Mouse (Mus musculus) limb, embryonic 11.5 days (tissue): Measurements from ENCODE around the gene Fam72a. TPM values are rescaled to one million over a fixed set of nuclear protein-coding genes. Genes with fewer than 3 reads are reported as not detected.
"Not testable (repeated sequence)": the region's sequence is repeated elsewhere in the genome, so short reads cannot be mapped to it uniquely, and the experiment has no call there.

Source experiments
- ATAC-seq: fragments of 200-750 bp; cut with Nextera tagmentation; 2 replicates; pipeline ENCODE4 v1.8.0; 2017; ENCODE audit warnings: low read depth; ENCODE audit not compliant: insufficient number of reproducible peaks, low FRiP score, low TSS enrichment
- DNase-seq: peaks from one replicate; pipeline ENCODE4 v3.0.0-alpha.2; 2015; ENCODE audit warnings: low spot score
- H3K27ac ChIP-seq: fragments of 300-500 bp; sonication (generic); replicated peaks from 2 replicates; pipeline ENCODE4 v1.5.1; 2014; ENCODE audit warnings: low read depth, mild to moderate bottlenecking, low read length
- H3K27me3 ChIP-seq: fragments of 300-500 bp; sonication (generic); 2 replicates; pipeline ENCODE4 v1.6.1; 2014; ENCODE audit warnings: mild to moderate bottlenecking, low read length, mixed read lengths; ENCODE audit not compliant: control insufficient read depth, insufficient read depth
- H3K36me3 ChIP-seq: fragments of 300-500 bp; sonication (generic); 2 replicates; pipeline ENCODE4 v1.6.1; 2014; ENCODE audit warnings: mild to moderate bottlenecking, low read length, moderate library complexity, mixed read lengths; ENCODE audit not compliant: control insufficient read depth, insufficient read depth
- H3K4me1 ChIP-seq: fragments of 300-500 bp; sonication (generic); 2 replicates; pipeline ENCODE4 v1.6.1; 2014; ENCODE audit warnings: low read length, mixed read lengths; ENCODE audit not compliant: control insufficient read depth, insufficient read depth
- H3K4me2 ChIP-seq: fragments of 300-500 bp; sonication (generic); 2 replicates; pipeline ENCODE4 v1.6.1; 2014; ENCODE audit warnings: low read depth, mild to moderate bottlenecking, moderate library complexity; ENCODE audit not compliant: severe bottlenecking
- H3K4me3 ChIP-seq: fragments of 300-500 bp; sonication (generic); 2 replicates; pipeline ENCODE4 v1.5.1; 2014; ENCODE audit warnings: low read depth, low read length
- H3K9ac ChIP-seq: fragments of 300-500 bp; sonication (generic); 2 replicates; pipeline ENCODE4 v1.6.1; 2014; ENCODE audit warnings: mild to moderate bottlenecking, low read length
- H3K9me3 ChIP-seq: fragments of 300-500 bp; sonication (generic); 2 replicates; pipeline ENCODE4 v1.6.1; 2016; ENCODE audit warnings: low read length; ENCODE audit not compliant: control insufficient read depth
- WGBS: fragments of 180-500 bp; shearing (Covaris S2); extraction: QIAGEN DNeasy Blood & Tissue Kit; methylation state at CpG from one replicate; pipeline ENCODE4 v1.1.7; 2014; 5-methylcytosine and 5-hydroxymethylcytosine counted together
- polyA plus RNA-seq: library from polyadenylated mRNA; unstranded; fragments of >200 nt; fragmentation: Nextera tagmentation; extraction: Ambion mirVana; gene quantifications from 2 replicates; pipeline ENCODE4 v1.2.1, GENCODE M21; 2014

The Fam72a gene
- polyA plus RNA-seq, 1 experiment from 2014 or later: 3.9 TPM

DNA sequence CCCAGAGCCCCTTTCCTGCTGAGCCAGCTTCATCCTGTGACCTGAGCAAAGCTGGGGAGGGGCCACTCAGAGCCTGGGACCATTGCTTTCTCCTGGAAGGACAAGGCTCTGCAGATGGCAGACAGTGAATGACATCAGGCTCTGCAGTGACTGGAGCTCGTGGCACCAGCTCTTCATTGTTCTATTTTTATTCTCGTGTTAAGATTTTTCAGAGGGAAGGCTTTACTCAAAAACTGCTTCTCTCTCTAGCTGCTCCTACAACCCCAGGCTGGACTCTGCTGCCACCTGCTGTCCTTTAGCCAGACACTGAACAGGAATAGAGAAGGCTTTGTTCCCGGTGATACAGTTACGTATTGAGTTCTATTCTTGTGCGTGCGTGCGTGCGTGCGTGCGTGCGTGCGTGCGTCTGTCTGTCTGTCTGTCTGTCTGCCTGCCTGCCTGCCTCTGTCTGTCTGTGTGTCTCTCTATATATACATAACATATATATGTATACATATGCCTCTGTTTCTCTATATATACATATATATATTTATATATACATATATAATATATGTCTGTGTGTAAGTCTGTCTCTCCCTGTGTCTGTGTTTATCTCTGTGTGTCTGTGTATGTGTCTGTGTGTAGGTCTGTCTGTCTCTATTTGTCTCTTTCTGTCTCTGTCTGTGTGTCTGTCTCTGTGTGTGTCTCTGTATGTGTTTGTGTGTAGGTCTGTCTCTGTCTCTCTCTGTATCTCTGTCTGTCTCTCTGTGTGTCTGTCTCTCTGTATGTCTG lies 27.5 kb downstream of the Fam72a start:
- Histone ChIP-seq H3K9me3 (no peaks in the 10 kb centered on the region), H3K9ac (no peak overlapping the region), H3K27ac (no peak overlapping the region), H3K36me3 (no peaks in the 10 kb centered on the region), H3K4me3 (no peak overlapping the region), H3K4me2 (no peak overlapping the region), H3K27me3 (no peaks in the 10 kb centered on the region), H3K4me1 (no peaks in the 10 kb centered on the region)
- 29% methylated on average over 13 of the region's 13 CpGs for WGBS
- ATAC-seq: peak; percentile 86; the same call in 1 of the 2 replicates
- DNase-seq: peak; percentile 84

DNA sequence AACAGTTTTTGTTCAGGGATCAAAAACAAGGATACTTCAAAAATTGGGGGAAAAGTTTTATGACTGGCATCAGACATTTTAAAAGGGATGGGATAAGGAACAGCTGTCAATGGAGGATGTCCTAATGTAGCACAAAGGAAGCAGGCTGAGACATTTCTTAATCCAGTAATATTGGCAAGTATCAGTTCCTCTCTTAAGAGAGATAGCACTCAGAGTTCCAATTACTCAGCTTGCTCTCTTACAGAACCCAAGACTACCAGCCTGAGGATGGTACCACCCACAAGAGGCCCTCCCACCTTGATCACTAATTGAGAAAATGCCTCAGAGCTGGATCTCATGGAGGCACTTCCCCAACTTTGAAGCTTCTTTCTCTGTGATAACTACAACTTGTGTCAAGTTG lies 32.8 kb downstream of the Fam72a start:
- Histone ChIP-seq H3K4me2 (no peak overlapping the region), H3K36me3 (no peaks in the 10 kb centered on the region), H3K9ac (no peak overlapping the region), H3K4me3 (no peak overlapping the region), H3K4me1 (no peaks in the 10 kb centered on the region), H3K9me3 (no peaks in the 10 kb centered on the region), H3K27ac (no peak overlapping the region), H3K27me3 (no peaks in the 10 kb centered on the region)
- ATAC-seq (no peak), DNase-seq (no peak)

DNA sequence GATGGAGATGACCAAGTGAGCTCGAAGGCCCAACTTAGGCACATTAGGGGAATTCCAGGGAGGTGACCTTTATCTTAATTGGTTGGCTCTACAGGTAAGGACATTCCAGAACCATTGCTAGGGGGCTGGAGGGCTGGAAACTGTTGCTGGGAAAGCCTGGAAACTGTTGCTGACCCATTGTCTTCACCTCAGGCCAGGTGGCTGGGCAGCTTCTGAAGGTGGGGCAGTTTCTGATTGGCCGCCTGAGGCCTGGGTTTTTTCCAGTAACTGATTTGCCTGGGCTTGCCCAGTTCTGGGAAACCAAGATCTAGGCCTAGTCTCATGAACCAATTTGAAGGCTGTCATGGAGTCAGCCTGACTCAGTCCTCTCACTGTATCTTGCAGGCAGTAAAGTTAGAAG lies 34.4 kb downstream of the Fam72a start:
- no peaks in the 10 kb centered on the region for H3K36me3 ChIP-seq
- ATAC-seq (no peak), DNase-seq (no peak)
- WGBS: 94% methylated on average over 2 of the region's 2 CpGs
- H3K9ac ChIP-seq: no peak overlapping the region
- H3K9me3 ChIP-seq: no peaks in the 10 kb centered on the region
- H3K27ac ChIP-seq: no peak overlapping the region
- H3K4me3 ChIP-seq: no peak overlapping the region
- H3K4me2 ChIP-seq: no peak overlapping the region
- H3K27me3 ChIP-seq: no peaks in the 10 kb centered on the region
- no peaks in the 10 kb centered on the region for H3K4me1 ChIP-seq

DNA sequence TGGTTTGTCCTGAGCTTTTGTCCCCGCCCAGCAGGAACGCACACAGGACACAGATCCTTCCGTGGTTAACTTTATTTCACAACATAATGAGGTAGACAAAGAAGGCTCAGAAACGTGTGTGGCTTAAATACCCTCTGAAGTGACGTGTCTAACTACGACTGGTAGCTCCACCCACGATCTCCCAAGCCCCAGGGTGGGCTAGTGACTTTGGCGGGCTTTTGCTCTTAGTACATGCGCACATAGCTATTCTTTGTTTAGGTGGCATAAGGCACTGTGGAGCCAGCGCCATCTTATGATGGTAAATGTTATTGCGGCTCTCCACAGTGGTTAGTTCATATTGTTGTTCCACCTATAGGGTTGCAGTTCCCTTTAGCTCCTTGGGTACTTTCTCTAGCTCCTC lies 38.4 kb downstream of the Fam72a start:
- WGBS: 50% methylated on average over 11 of the region's 11 CpGs
- not testable (repeated sequence) for H3K4me1 ChIP-seq, H3K27ac ChIP-seq, H3K36me3 ChIP-seq, H3K4me3 ChIP-seq, H3K9ac ChIP-seq, H3K27me3 ChIP-seq, DNase-seq, H3K9me3 ChIP-seq, ATAC-seq, H3K4me2 ChIP-seq

DNA sequence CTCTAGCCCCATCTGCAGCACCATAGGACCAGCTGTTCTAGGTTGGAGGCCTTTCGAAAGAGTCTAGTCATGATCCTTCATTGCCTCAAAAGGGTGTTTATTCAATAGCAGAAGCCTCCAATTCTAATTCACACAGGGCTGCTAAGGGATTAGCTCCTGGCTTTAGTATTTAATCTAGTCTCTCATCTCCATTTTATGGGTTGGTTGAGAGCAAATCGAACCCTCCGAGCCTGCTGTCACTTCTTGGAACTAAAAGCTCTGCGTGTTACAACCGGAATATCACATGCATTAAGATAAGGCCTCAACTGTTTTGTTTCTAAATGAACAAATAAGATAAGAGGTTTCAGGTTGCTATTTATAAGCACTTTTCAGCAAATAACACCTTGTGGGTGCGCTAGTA lies 42.0 kb downstream of the Fam72a start:
- Histone ChIP-seq H3K27me3 (no peaks in the 10 kb centered on the region), H3K4me3 (no peak overlapping the region), H3K9ac (no peak overlapping the region), H3K36me3 (no peaks in the 10 kb centered on the region), H3K4me1 (no peaks in the 10 kb centered on the region), H3K9me3 (no peaks in the 10 kb centered on the region), H3K27ac (no peak overlapping the region), H3K4me2 (no peak overlapping the region)
- WGBS: 89% methylated on average over 6 of the region's 6 CpGs
- no peak for DNase-seq
- no peak for ATAC-seq

DNA sequence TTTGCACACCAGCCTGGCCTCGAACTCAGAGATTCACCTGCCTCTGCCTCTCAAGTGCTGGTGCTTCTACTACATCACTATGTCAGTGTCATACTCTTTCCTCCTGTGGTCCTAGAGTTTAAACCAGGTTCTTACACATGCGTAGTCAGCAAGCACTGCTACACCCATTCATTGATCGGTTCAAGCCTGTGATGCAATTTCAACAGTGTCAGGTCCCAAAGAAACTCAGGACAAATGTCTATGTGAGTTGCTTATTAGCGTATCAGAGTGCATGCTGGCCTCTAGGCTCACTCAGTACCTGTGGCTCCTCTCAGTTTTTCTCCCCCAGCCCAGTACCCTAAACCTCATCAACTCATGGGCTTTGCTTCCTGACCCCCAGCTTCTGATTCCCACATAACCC lies 42.7 kb downstream of the Fam72a start:
- no peak overlapping the region for H3K27ac ChIP-seq
- no peaks in the 10 kb centered on the region for H3K36me3 ChIP-seq
- ATAC-seq (no peak), DNase-seq (no peak)
- 90% methylated on average over 4 of the region's 4 CpGs for WGBS
- H3K4me1 ChIP-seq: no peaks in the 10 kb centered on the region
- H3K9ac ChIP-seq: no peak overlapping the region
- no peak overlapping the region for H3K4me2 ChIP-seq
- H3K4me3 ChIP-seq: no peak overlapping the region
- H3K9me3 ChIP-seq: no peaks in the 10 kb centered on the region
- H3K27me3 ChIP-seq: no peaks in the 10 kb centered on the region

DNA sequence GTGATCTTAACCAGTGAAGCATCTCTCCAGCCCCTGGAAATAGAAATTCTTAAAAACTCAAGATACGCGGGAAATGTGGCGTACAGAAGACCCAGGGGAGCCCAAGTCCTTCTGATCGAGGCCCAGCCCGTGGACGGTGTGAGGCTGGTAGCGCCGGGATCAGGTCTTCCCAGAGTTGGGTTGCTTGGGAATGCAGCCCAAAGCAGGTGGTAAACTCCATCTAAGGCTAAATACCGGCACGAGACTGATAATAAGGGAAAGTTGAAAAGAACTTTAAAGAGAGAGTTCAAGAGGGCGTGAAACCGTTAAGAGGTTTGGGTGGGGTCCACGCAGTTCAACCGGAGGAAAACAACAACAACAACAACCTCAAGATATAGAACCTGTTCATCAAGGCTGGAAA lies 46.0 kb downstream of the Fam72a start:
- WGBS: 91% methylated on average over 14 of the region's 14 CpGs

DNA sequence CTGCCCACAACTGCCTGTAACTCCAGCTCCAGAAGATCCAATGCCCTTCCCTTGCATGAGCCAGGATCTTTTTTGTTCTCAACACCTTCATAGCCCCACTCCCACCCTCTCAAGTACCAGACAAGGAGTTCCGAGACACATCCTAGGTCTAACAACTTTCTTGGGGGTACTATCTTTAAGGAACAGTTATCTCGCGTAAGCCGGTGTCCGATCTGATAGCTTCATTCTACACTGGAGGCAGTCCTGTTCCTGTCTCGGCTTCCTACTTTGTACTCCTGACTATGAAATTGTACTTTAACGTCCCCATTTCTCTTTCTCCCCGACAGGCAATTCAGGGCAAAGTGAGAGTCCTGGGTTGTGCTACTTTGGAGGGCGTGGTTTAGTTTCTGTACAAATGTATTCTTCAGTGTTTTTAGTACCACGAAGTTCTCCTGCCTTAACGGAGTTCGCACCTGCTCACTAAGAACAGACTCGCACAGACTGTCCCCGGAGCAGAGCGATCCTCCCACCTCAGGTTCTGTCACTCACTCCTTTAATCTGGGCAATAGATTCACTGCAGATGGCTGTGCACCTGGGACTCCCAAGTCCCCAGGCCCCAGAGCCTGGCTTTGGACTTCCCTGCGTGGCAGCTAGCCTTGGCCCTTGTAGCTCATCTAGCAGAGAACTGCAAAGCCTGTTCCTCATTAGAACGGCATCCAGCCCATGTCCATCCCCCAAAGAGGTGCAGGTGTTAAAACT lies 51.4 kb downstream of the Fam72a start:
- Histone ChIP-seq H3K4me1 (peaks cover 2% of the 10 kb centered on the region; the same call in 1 of the 2 replicates), H3K9ac (no peak overlapping the region), H3K9me3 (no peaks in the 10 kb centered on the region), H3K4me3 (no peak overlapping the region), H3K27me3 (no peaks in the 10 kb centered on the region), H3K27ac (no peak overlapping the region), H3K4me2 (no peak overlapping the region), H3K36me3 (no peaks in the 10 kb centered on the region)
- peak; percentile 44; the same call in 1 of the 2 replicates for ATAC-seq
- 68% methylated on average over 17 of the region's 17 CpGs for WGBS
- DNase-seq: peak; percentile 37

More for the DNA sequence above, 46.0 kb downstream of the Fam72a start:
- H3K27me3 ChIP-seq: no peaks in the 10 kb centered on the region
- ATAC-seq (no peak; the same call in 1 of the 2 replicates), DNase-seq (peak; percentile 33)
- no peaks in the 10 kb centered on the region for H3K4me1 ChIP-seq
- H3K9ac ChIP-seq: no peak overlapping the region
- no peak overlapping the region for H3K4me2 ChIP-seq
- no peaks in the 10 kb centered on the region for H3K36me3 ChIP-seq
- H3K27ac ChIP-seq: no peak overlapping the region
- H3K4me3 ChIP-seq: no peak overlapping the region
- no peaks in the 10 kb centered on the region for H3K9me3 ChIP-seq
